Mouse (Mus musculus) stomach, postnatal 0 days (tissue): Measurements from ENCODE around the gene Ntrk1. TPM values are rescaled to one million over a fixed set of nuclear protein-coding genes. Genes with fewer than 3 reads are reported as not detected.

ENCODE experiments used
- ATAC-seq: fragments of 200-750 bp; cut with Nextera tagmentation; 2 replicates; pipeline ENCODE4 v1.8.0; 2017; ENCODE audit not compliant: low FRiP score, low TSS enrichment
- DNase-seq: peaks from one replicate; pipeline ENCODE4 v3.0.0-alpha.2; 2016; ENCODE audit warnings: low spot score
- H3K27ac ChIP-seq: fragments of 300-500 bp; sonication (generic); replicated peaks from 2 replicates; pipeline ENCODE4 v1.5.1; 2014; ENCODE audit warnings: mild to moderate bottlenecking, control low read depth
- H3K27me3 ChIP-seq: fragments of 300-500 bp; sonication (generic); 2 replicates; pipeline ENCODE4 v1.6.1; 2014; ENCODE audit warnings: low read length; ENCODE audit not compliant: control insufficient read depth, insufficient read depth
- H3K36me3 ChIP-seq: fragments of 300-500 bp; sonication (generic); 2 replicates; pipeline ENCODE4 v1.6.1; 2014; ENCODE audit warnings: low read length, mixed read lengths; ENCODE audit not compliant: control insufficient read depth, insufficient read depth
- H3K4me1 ChIP-seq: fragments of 300-500 bp; sonication (generic); replicated peaks from 2 replicates; pipeline ENCODE4 v1.6.1; 2014; ENCODE audit warnings: antibody characterized with exemption; ENCODE audit not compliant: control insufficient read depth, insufficient read depth
- H3K4me2 ChIP-seq: fragments of 300-500 bp; sonication (generic); replicated peaks from 2 replicates; pipeline ENCODE4 v1.6.1; 2014; ENCODE audit warnings: low read depth, mild to moderate bottlenecking, control low read depth, moderate library complexity
- H3K4me3 ChIP-seq: fragments of 300-500 bp; sonication (generic); 2 replicates; pipeline ENCODE4 v1.5.1; 2014; ENCODE audit warnings: low read depth, low read length, control low read depth
- H3K9ac ChIP-seq: fragments of 300-500 bp; sonication (generic); 2 replicates; pipeline ENCODE4 v1.6.1; 2014; ENCODE audit warnings: mild to moderate bottlenecking, low read length, control low read depth, mixed read lengths
- H3K9me3 ChIP-seq: fragments of 300-500 bp; sonication (generic); 2 replicates; pipeline ENCODE4 v1.6.1; 2016; ENCODE audit warnings: low read length; ENCODE audit not compliant: control insufficient read depth
- CTCF ChIP-seq: IDR thresholded peaks from 2 replicates; pipeline ENCODE4 v1.5.1; 2016; ENCODE audit warnings: antibody characterized with exemption, low read depth, mild to moderate bottlenecking, moderate library complexity
- EP300 ChIP-seq: optimal IDR thresholded peaks from 2 replicates; pipeline ENCODE3; 2016; ENCODE audit warnings: antibody characterized with exemption
- WGBS: fragments of 180-500 bp; shearing (Covaris S2); extraction: QIAGEN DNeasy Blood & Tissue Kit; methylation state at CpG from one replicate; pipeline ENCODE4 v1.1.7; 2014; 5-methylcytosine and 5-hydroxymethylcytosine counted together
- polyA plus RNA-seq: library from polyadenylated mRNA; unstranded; fragments of >200 nt; fragmentation: Nextera tagmentation; extraction: Ambion mirVana; gene quantifications from 2 replicates; pipeline ENCODE4 v1.2.1, GENCODE M21; 2015

Gene Ntrk1
- polyA plus RNA-seq, 1 experiment from 2014 or later: 0.41 TPM

GRCm38 (mm10) chr3:87749036-87749435, 45.9 kb downstream of the Ntrk1 start:
- H3K27ac ChIP-seq: no peak overlapping the region
- H3K27me3 ChIP-seq: no peaks in the 10 kb centered on the region
- ATAC-seq (peak; percentile 33; the same call in 1 of the 2 replicates), DNase-seq (peak; percentile 65)
- 19% methylated on average over 5 of the region's 5 CpGs for WGBS
- H3K4me3 ChIP-seq: no peak overlapping the region
- no peak overlapping the region for H3K4me2 ChIP-seq
- no peak overlapping the region for H3K9ac ChIP-seq
- H3K36me3 ChIP-seq: no peaks in the 10 kb centered on the region; the same call in 1 of the 2 replicates
- peaks cover 5% of the 10 kb centered on the region; the same call in 1 of the 2 replicates for H3K4me1 ChIP-seq
- TF ChIP-seq EP300: no peak
- TF ChIP-seq CTCF: peak; percentile 88
- no peaks in the 10 kb centered on the region for H3K9me3 ChIP-seq

- 41% methylated on average over 13 of the region's 13 CpGs for WGBS
- H3K4me2 ChIP-seq: no peak within 1 kb of the TSS
Measured at GRCm38 (mm10) chr3:87748431-87748830, 46.5 kb downstream of the Ntrk1 start, which contains the start of gene Lrrc71. Gene Lrrc71, minus strand, starts transcription at chr3:87748625.

GRCm38 (mm10) chr3:87745036-87745659, 49.8 kb downstream of the Ntrk1 start:
- Histone ChIP-seq H3K9me3 (no peaks in the 10 kb centered on the region), H3K36me3 (no peaks in the 10 kb centered on the region), H3K9ac (peak overlapping the region; percentile 28; the same call in 1 of the 2 replicates), H3K27ac (peak overlapping the region; percentile 65), H3K27me3 (no peaks in the 10 kb centered on the region), H3K4me3 (0 out of 2 replicates have a peak overlapping the region, but pooled peaks have one; percentile 6), H3K4me2 (peak overlapping the region; percentile 37), H3K4me1 (peaks cover 5% of the 10 kb centered on the region; the same call in 1 of the 2 replicates)
- TF ChIP-seq CTCF (no peak), EP300 (no peak)
- 22% methylated on average over 18 of the region's 18 CpGs for WGBS
- ATAC-seq (peak; percentile 49; the same call in 1 of the 2 replicates), DNase-seq (no peak)

More at GRCm38 (mm10) chr3:87748431-87748830, 46.5 kb downstream of the Ntrk1 start, which contains the start of gene Lrrc71:
- ATAC-seq (peak; percentile 55), DNase-seq (peak; percentile 55)
- Histone ChIP-seq H3K4me1 (peaks cover 5% of the 10 kb centered on the region; the same call in 1 of the 2 replicates), H3K36me3 (no peaks in the 10 kb centered on the region; the same call in 1 of the 2 replicates), H3K9me3 (no peaks in the 10 kb centered on the region), H3K27me3 (no peaks in the 10 kb centered on the region), H3K4me3 (no peak within 1 kb of the TSS), H3K9ac (no peak within 1 kb of the TSS), H3K27ac (no peak within 1 kb of the TSS)
- TF ChIP-seq CTCF (no peak), EP300 (no peak)

GRCm38 (mm10) chr3:87743927-87744326, 51.0 kb downstream of the Ntrk1 start:
- TF ChIP-seq CTCF (no peak), EP300 (no peak)
- DNase-seq: no peak

GRCm38 (mm10) chr3:87742735-87743134, 52.2 kb downstream of the Ntrk1 start:
- no peaks in the 10 kb centered on the region for H3K9me3 ChIP-seq
- peaks cover 9% of the 10 kb centered on the region for H3K36me3 ChIP-seq
- no peaks in the 10 kb centered on the region for H3K27me3 ChIP-seq
- no peak for DNase-seq
- no peak overlapping the region for H3K9ac ChIP-seq
- TF ChIP-seq CTCF: no peak
- TF ChIP-seq EP300: no peak
- no peak overlapping the region for H3K4me2 ChIP-seq
- no peak overlapping the region for H3K27ac ChIP-seq
- H3K4me1 ChIP-seq: peaks cover 3% of the 10 kb centered on the region; the same call in 1 of the 2 replicates
- WGBS: 85% methylated on average over 16 of the region's 16 CpGs
- no peak for ATAC-seq
- no peak overlapping the region for H3K4me3 ChIP-seq

More at GRCm38 (mm10) chr3:87743927-87744326, 51.0 kb downstream of the Ntrk1 start:
- Histone ChIP-seq H3K4me2 (no peak overlapping the region), H3K27me3 (no peaks in the 10 kb centered on the region), H3K36me3 (0 out of 2 replicates have a peak, but pooled peaks cover under 1% of the 10 kb centered on the region), H3K4me3 (no peak overlapping the region), H3K9ac (no peak overlapping the region), H3K4me1 (peaks cover 5% of the 10 kb centered on the region; the same call in 1 of the 2 replicates), H3K9me3 (no peaks in the 10 kb centered on the region), H3K27ac (no peak overlapping the region)
- WGBS: 79% methylated on average over 4 of the region's 4 CpGs
- no peak for ATAC-seq

GRCm38 (mm10) chr3:87742013-87742412, 52.9 kb downstream of the Ntrk1 start:
- H3K36me3 ChIP-seq: peaks cover 15% of the 10 kb centered on the region
- no peaks in the 10 kb centered on the region for H3K27me3 ChIP-seq
- no peaks in the 10 kb centered on the region for H3K9me3 ChIP-seq
- H3K4me3 ChIP-seq: no peak overlapping the region
- peaks cover 3% of the 10 kb centered on the region; the same call in 1 of the 2 replicates for H3K4me1 ChIP-seq
- no peak overlapping the region for H3K4me2 ChIP-seq
- no peak overlapping the region for H3K9ac ChIP-seq
- TF ChIP-seq CTCF (no peak), EP300 (no peak)
- no peak for DNase-seq
- no peak for ATAC-seq
- H3K27ac ChIP-seq: no peak overlapping the region
- WGBS: 59% methylated on average over 3 of the region's 3 CpGs
